Mouse (Mus musculus): ENCODE data around the gene Aff3. TPM values are rescaled to one million over a fixed set of nuclear protein-coding genes. Genes with fewer than 3 reads are reported as not detected.

Aff3 gene
- polyA plus RNA-seq, 1 experiment = not detected

DNA sequence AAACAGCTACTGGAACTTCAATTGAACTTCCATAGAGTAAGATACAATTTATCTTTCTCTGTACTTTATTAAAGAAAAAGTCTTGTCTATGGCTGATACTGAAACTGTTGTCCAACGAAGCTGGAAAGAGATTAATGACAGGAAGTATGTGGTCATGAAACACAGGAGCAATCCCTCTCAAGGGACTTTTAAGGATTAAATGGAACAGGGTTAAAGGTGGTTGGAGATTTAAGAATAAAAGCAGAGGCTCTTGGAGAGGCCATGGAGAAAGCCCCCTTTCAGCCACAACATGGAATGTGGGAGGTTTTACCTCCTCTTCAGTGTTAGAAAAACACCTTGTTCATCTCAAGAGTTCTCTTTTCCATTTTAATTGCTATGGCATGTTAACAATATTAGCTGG is 148.5 kb downstream of the Aff3 start:
- TF ChIP-seq CTCF (IDR thresholded peaks at IDR 0.05; ENCODE audit: insufficient read depth, low read depth, low read length) (no peak), POLR2A (IDR thresholded peaks at IDR 0.05; ENCODE audit: insufficient read depth, low read depth, low read length) (no peak)
- Histone ChIP-seq H3K4me1 (ENCODE audit: control insufficient read depth, insufficient read depth, low read length) (peaks cover 3% of the 10 kb centered on the region; the same call in 1 of the 2 replicates), H3K27ac (ENCODE audit: insufficient read depth, low read depth, low read length) (no peak overlapping the region), H3K4me3 (ENCODE audit: insufficient read depth, low read depth, low read length) (no peak overlapping the region)
- 78% methylated on average over 1 of the region's 1 CpGs for WGBS

DNA sequence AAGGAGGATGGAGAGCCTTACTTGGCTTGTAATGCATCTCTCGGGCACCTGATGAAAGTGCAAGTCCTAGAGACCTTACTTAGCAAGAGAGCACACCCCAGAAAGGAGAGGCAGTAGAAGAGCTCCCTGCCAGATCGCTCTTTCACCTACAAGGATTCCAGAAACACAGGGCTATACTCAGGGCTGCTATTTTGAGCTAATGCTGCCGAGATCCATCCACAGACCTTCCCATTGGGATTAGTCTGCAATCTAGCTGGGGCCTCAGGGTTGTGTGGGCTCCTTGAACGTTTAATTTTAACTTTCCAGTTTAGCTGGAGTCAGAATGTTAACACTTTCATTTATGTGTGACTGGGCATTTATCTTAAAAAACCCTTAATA is 150.1 kb downstream of the Aff3 start:
- H3K4me3 ChIP-seq (ENCODE audit: insufficient read depth, low read depth, low read length) = no peak overlapping the region
- 60% methylated on average over 4 of the region's 4 CpGs for WGBS
- no peak overlapping the region for H3K27ac ChIP-seq (ENCODE audit: insufficient read depth, low read depth, low read length)
- TF ChIP-seq CTCF (IDR thresholded peaks at IDR 0.05; ENCODE audit: insufficient read depth, low read depth, low read length) = no peak
- TF ChIP-seq POLR2A (IDR thresholded peaks at IDR 0.05; ENCODE audit: insufficient read depth, low read depth, low read length) = no peak
- peaks cover 3% of the 10 kb centered on the region; the same call in 1 of the 2 replicates for H3K4me1 ChIP-seq (ENCODE audit: control insufficient read depth, insufficient read depth, low read length)

DNA sequence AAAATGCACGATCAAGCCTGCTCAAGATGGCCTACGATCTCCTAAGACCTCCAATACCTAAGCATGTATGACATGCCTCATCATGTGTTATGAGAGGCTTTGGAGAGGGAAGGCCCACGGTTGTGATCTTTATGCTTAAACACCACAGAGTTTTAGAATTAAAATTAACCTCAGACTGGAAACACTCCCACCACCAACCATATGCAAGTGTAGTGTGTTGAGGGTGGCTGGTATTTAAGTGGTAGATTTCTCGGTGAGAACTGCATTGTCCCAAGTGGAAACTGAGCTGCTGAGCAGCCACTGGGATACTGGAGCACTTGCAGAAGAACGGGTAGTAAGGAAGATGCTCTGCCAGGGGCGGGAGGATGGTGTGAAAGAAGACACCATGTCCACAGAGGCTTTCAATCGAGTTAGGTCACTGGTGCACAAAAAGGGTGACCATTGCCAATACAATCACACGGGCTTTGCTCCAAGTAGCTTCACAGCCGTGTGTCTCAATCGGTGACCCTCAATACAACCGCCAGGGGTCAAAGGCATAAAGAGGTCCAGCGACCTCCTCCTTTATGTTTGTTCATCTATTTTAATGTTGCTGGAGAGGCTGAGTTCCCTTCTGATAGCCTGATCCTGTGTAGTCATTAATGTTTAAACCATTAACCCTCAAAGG is 150.7 kb downstream of the Aff3 start:
- WGBS = 87% methylated on average over 12 of the region's 12 CpGs
- no peak overlapping the region for H3K27ac ChIP-seq (ENCODE audit: insufficient read depth, low read depth, low read length)
- H3K4me3 ChIP-seq (ENCODE audit: insufficient read depth, low read depth, low read length) = no peak overlapping the region
- TF ChIP-seq POLR2A (IDR thresholded peaks at IDR 0.05; ENCODE audit: insufficient read depth, low read depth, low read length) (no peak), CTCF (IDR thresholded peaks at IDR 0.05; ENCODE audit: insufficient read depth, low read depth, low read length) (no peak)
- H3K4me1 ChIP-seq (ENCODE audit: control insufficient read depth, insufficient read depth, low read length) = peaks cover 3% of the 10 kb centered on the region; the same call in 1 of the 2 replicates

DNA sequence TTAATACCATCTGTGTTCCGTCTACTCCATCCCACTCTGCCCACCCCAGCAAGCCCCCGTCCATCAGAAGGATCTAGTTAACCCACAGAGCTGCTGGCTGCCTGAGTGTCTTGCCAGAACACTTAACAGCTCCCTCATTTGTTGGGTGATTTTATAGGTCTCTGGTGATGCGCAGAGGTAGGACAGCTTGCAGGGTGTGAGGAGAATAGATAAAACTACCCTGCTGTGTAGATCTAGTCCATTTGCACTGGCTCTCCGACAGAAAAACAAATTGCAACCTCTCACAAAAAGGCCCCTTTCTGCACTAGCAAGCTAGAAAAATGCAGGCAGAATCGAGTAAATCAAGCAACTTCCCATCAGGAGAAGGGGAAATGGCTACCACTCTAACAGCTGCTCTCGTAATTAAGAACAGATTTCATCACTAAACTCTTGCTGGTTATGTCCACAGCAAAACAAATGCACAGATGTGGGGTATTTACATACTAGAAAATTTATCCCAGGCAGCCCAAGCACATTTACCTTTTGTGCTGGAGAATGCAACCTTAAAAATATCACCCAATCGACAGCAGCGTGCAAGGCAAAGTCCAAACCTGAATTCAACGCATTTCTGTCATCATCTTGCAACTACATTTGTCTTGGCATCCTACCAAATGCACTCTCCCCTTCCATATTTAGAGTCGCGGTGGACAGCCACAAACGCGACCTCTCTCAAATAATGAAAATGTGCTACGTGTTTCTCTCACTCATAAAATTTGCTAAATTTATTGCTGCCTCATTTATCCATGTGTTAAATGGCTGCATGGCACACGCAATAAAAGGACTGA is 152.3 kb downstream of the Aff3 start:
- TF ChIP-seq POLR2A (IDR thresholded peaks at IDR 0.05; ENCODE audit: insufficient read depth, low read depth, low read length) (no peak), CTCF (IDR thresholded peaks at IDR 0.05; ENCODE audit: insufficient read depth, low read depth, low read length) (no peak)
- H3K27ac ChIP-seq (ENCODE audit: insufficient read depth, low read depth, low read length) = no peak overlapping the region
- peaks cover 3% of the 10 kb centered on the region; the same call in 1 of the 2 replicates for H3K4me1 ChIP-seq (ENCODE audit: control insufficient read depth, insufficient read depth, low read length)
- 60% methylated on average over 15 of the region's 15 CpGs for WGBS
- no peak overlapping the region for H3K4me3 ChIP-seq (ENCODE audit: insufficient read depth, low read depth, low read length)

DNA sequence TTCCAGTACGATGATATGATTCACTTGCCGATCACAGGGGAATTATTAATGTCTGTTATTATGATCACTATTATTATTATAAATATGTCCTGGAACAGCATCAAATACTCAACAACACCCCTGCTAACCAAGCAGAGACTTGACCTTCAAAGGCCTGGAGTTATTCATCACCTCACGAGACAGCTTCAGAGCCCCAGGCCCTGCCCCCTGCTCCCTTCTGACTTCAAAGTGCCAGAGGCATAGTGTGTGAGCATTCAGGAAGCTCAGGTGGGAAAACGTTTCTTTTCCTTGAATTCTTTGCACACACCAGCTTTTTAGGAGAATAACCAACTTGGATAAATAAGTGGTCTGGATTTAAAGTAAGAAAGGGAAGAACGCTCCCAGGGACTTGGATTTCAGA is 153.7 kb downstream of the Aff3 start:
- no peak overlapping the region for H3K27ac ChIP-seq (ENCODE audit: insufficient read depth, low read depth, low read length)
- 70% methylated on average over 5 of the region's 5 CpGs for WGBS
- TF ChIP-seq POLR2A (IDR thresholded peaks at IDR 0.05; ENCODE audit: insufficient read depth, low read depth, low read length) (no peak), CTCF (IDR thresholded peaks at IDR 0.05; ENCODE audit: insufficient read depth, low read depth, low read length) (no peak)

DNA sequence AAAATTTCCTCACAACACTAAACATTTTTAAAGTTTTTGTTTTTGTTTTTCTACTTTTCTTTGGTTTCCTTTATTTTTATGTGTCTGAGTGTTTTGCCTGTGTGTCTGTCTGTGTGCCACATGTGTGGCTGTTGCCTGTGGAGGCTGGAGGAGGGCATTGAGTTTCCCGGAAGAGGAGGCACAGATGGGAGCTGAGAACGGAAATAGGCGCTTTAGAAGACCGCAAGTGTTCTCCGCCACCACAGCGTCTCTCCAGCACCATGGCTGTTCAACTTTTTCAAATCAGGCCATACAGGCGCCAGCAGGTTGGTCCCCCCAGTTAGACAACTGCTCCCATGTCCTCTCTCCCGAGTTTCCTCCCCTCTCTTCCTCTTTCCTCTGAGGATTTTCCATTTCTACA is 155.5 kb downstream of the Aff3 start:
- no peak overlapping the region for H3K27ac ChIP-seq (ENCODE audit: insufficient read depth, low read depth, low read length)
- WGBS = 92% methylated on average over 8 of the region's 8 CpGs
- H3K4me1 ChIP-seq (ENCODE audit: control insufficient read depth, insufficient read depth, low read length) = peaks cover 3% of the 10 kb centered on the region; the same call in 1 of the 2 replicates
- H3K4me3 ChIP-seq (ENCODE audit: insufficient read depth, low read depth, low read length) = no peak overlapping the region
- TF ChIP-seq CTCF (IDR thresholded peaks at IDR 0.05; ENCODE audit: insufficient read depth, low read depth, low read length) (no peak), POLR2A (IDR thresholded peaks at IDR 0.05; ENCODE audit: insufficient read depth, low read depth, low read length) (no peak)

More for the DNA sequence above, 153.7 kb downstream of the Aff3 start:
- Histone ChIP-seq H3K4me3 (ENCODE audit: insufficient read depth, low read depth, low read length) (no peak overlapping the region), H3K4me1 (ENCODE audit: control insufficient read depth, insufficient read depth, low read length) (peaks cover 3% of the 10 kb centered on the region; the same call in 1 of the 2 replicates)

DNA sequence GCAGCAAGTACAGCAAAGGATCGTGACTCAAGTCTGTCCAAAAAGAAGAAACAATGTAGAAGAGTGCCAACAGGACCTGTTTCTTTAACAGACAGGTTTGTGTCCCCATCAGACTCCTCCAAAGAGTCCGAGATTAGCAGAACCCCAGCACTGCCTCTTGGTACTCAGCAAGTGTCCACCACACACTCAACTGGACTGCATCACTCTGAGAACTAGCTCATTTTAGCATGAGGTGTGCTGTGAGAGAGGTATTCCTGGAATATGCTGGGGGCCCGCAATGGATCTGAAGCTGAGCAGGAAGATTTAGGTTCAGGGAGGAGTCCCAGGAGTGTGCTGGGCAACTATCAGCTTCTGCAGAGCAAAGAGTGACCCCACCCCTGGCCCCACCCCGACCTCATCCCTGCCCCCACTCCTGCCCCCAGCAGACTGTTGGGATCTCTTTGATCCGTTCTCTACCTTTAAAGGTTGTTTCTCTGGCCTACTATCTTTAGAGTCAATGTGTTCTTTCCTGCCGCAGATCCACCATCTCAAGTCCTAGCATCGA is 157.0 kb downstream of the Aff3 start:
- TF ChIP-seq CTCF (IDR thresholded peaks at IDR 0.05; ENCODE audit: insufficient read depth, low read depth, low read length) (no peak), POLR2A (IDR thresholded peaks at IDR 0.05; ENCODE audit: insufficient read depth, low read depth, low read length) (no peak)
- Histone ChIP-seq H3K4me1 (ENCODE audit: control insufficient read depth, insufficient read depth, low read length) (no peaks in the 10 kb centered on the region; the same call in 1 of the 2 replicates), H3K27ac (ENCODE audit: insufficient read depth, low read depth, low read length) (no peak overlapping the region), H3K4me3 (ENCODE audit: insufficient read depth, low read depth, low read length) (no peak overlapping the region)
- WGBS = 91% methylated on average over 7 of the region's 7 CpGs

DNA sequence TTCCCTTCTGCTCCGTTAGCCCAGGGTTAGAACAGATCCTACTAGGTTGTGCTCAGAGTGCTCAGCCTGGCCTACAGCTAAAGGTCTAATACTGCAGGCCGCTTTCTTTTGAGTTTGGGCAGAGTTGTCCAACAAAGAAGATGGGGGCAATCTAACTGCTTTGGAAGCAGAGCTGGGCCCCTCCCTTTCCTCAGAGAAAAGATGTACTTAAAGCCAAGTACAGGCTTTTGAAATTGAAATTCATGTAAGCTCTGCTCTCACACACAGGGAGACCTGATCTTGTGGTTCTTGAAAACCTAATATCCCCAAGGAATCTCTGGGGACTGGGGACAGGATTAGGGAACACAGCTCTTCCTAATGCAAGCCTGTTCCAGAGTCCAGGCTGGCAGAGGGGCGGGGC is 158.4 kb downstream of the Aff3 start:
- 89% methylated on average over 3 of the region's 3 CpGs for WGBS
- Histone ChIP-seq H3K4me1 (ENCODE audit: control insufficient read depth, insufficient read depth, low read length) (no peaks in the 10 kb centered on the region; the same call in 1 of the 2 replicates), H3K27ac (ENCODE audit: insufficient read depth, low read depth, low read length) (no peak overlapping the region), H3K4me3 (ENCODE audit: insufficient read depth, low read depth, low read length) (no peak overlapping the region)
- TF ChIP-seq CTCF (IDR thresholded peaks at IDR 0.05; ENCODE audit: insufficient read depth, low read depth, low read length) = no peak
- TF ChIP-seq POLR2A (IDR thresholded peaks at IDR 0.05; ENCODE audit: insufficient read depth, low read depth, low read length) = no peak
